Mouse (Mus musculus): ENCODE measurements around the gene Kcnmb2. TPM values are rescaled to one million over a fixed set of nuclear protein-coding genes. Genes with fewer than 3 reads are reported as not detected.

The Kcnmb2 gene
- polyA plus RNA-seq, 1 experiment = not detected

- no peak for TF ChIP-seq SRF (IDR thresholded peaks at IDR 0.05; ENCODE audit: control insufficient read depth, insufficient read length, low read depth)
- TF ChIP-seq CEBPB (IDR thresholded peaks at IDR 0.05; ENCODE audit: insufficient read depth, poor library complexity, severe bottlenecking) = no peak
- TF ChIP-seq POLR2AphosphoS2 (IDR thresholded peaks at IDR 0.05; ENCODE audit: insufficient read length, low read depth) = no peak
- TF ChIP-seq E2F4 (IDR thresholded peaks at IDR 0.05; ENCODE audit: insufficient read depth) = no peak
- TF ChIP-seq MYOD1 (IDR thresholded peaks at IDR 0.05; ENCODE audit: control insufficient read depth in 1 of 3, insufficient read length in 2 of 3, low read depth in 2 of 3) = no peak
- TF ChIP-seq REST (IDR thresholded peaks at IDR 0.05; ENCODE audit: insufficient read depth, insufficient read length) = no peak
- TF ChIP-seq TCF12 (IDR thresholded peaks at IDR 0.05; ENCODE audit: insufficient read depth, poor library complexity, severe bottlenecking) = no peak
- TF ChIP-seq POLR2A (IDR thresholded peaks at IDR 0.05; ENCODE audit: insufficient read length, low read depth) = no peak
- TF ChIP-seq MYOG (IDR thresholded peaks at IDR 0.05; ENCODE audit: control insufficient read depth in 1 of 3, insufficient read depth in 1 of 3, insufficient read length in 2 of 3, low read depth in 2 of 3) = no peak
- no peak for TF ChIP-seq USF1 (IDR thresholded peaks at IDR 0.05; ENCODE audit: low read depth)
- no peak overlapping the region for H3K4me2 ChIP-seq (ENCODE audit: low read depth)
These were observed 157.8 kb downstream of the Kcnmb2 start for GRCm38 (mm10) chr3:32059888-32060656.

GRCm38 (mm10) chr3:32062685-32063084, 160.4 kb downstream of the Kcnmb2 start:
- Histone ChIP-seq H3K4me2 (ENCODE audit: low read depth) (no peak overlapping the region), H3K36me3 (ENCODE audit: control insufficient read depth, insufficient read depth) (no peaks in the 10 kb centered on the region), H3K4me3 (no peak overlapping the region), H3ac (ENCODE audit: control insufficient read depth, insufficient read length) (no peak overlapping the region), H3K79me2 (ENCODE audit: control insufficient read depth, insufficient read depth) (no peaks in the 10 kb centered on the region), H3K27me3 (ENCODE audit: control insufficient read depth, insufficient read depth, insufficient read length) (no peaks in the 10 kb centered on the region)
- TF ChIP-seq E2F4 (IDR thresholded peaks at IDR 0.05; ENCODE audit: insufficient read depth) (no peak), TCF3 (IDR thresholded peaks at IDR 0.05; ENCODE audit: insufficient read length, low read depth) (no peak), MYOD1 (IDR thresholded peaks at IDR 0.05; ENCODE audit: control insufficient read depth in 1 of 3, insufficient read length in 2 of 3, low read depth in 2 of 3) (no peak), SRF (IDR thresholded peaks at IDR 0.05; ENCODE audit: control insufficient read depth, insufficient read length, low read depth) (no peak), USF1 (IDR thresholded peaks at IDR 0.05; ENCODE audit: low read depth) (no peak), REST (IDR thresholded peaks at IDR 0.05; ENCODE audit: insufficient read depth, insufficient read length) (no peak), POLR2AphosphoS2 (IDR thresholded peaks at IDR 0.05; ENCODE audit: insufficient read length, low read depth) (no peak), CEBPB (IDR thresholded peaks at IDR 0.05; ENCODE audit: insufficient read depth, poor library complexity, severe bottlenecking) (no peak), TCF12 (IDR thresholded peaks at IDR 0.05; ENCODE audit: insufficient read depth, poor library complexity, severe bottlenecking) (no peak), POLR2A (IDR thresholded peaks at IDR 0.05; ENCODE audit: insufficient read length, low read depth) (no peak)

More at GRCm38 (mm10) chr3:32059888-32060656, 157.8 kb downstream of the Kcnmb2 start:
- H3K4me3 ChIP-seq = no peak overlapping the region
- H3ac ChIP-seq (ENCODE audit: control insufficient read depth, insufficient read length) = no peak overlapping the region
- no peaks in the 10 kb centered on the region for H3K79me2 ChIP-seq (ENCODE audit: control insufficient read depth, insufficient read depth)
- no peaks in the 10 kb centered on the region for H3K27me3 ChIP-seq (ENCODE audit: control insufficient read depth, insufficient read depth, insufficient read length)
- no peaks in the 10 kb centered on the region for H3K36me3 ChIP-seq (ENCODE audit: control insufficient read depth, insufficient read depth)

GRCm38 (mm10) chr3:32063312-32063711, 161.0 kb downstream of the Kcnmb2 start:
- Histone ChIP-seq H3ac (ENCODE audit: control insufficient read depth, insufficient read length) (no peak overlapping the region), H3K4me3 (no peak overlapping the region), H3K27me3 (ENCODE audit: control insufficient read depth, insufficient read depth, insufficient read length) (no peaks in the 10 kb centered on the region), H3K36me3 (ENCODE audit: control insufficient read depth, insufficient read depth) (no peaks in the 10 kb centered on the region), H3K4me2 (ENCODE audit: low read depth) (no peak overlapping the region), H3K79me2 (ENCODE audit: control insufficient read depth, insufficient read depth) (no peaks in the 10 kb centered on the region)
- no peak for TF ChIP-seq MAX (IDR thresholded peaks at IDR 0.05; ENCODE audit: low read depth)
- TF ChIP-seq TCF3 (IDR thresholded peaks at IDR 0.05; ENCODE audit: insufficient read length, low read depth) = no peak
- no peak for TF ChIP-seq USF1 (IDR thresholded peaks at IDR 0.05; ENCODE audit: low read depth)
- no peak for TF ChIP-seq SRF (IDR thresholded peaks at IDR 0.05; ENCODE audit: control insufficient read depth, insufficient read length, low read depth)
- TF ChIP-seq TCF12 (IDR thresholded peaks at IDR 0.05; ENCODE audit: insufficient read depth, poor library complexity, severe bottlenecking) = no peak
- TF ChIP-seq CEBPB (IDR thresholded peaks at IDR 0.05; ENCODE audit: insufficient read depth, poor library complexity, severe bottlenecking) = no peak
- no peak for TF ChIP-seq POLR2AphosphoS2 (IDR thresholded peaks at IDR 0.05; ENCODE audit: insufficient read length, low read depth)
- TF ChIP-seq E2F4 (IDR thresholded peaks at IDR 0.05; ENCODE audit: insufficient read depth) = no peak
- TF ChIP-seq POLR2A (IDR thresholded peaks at IDR 0.05; ENCODE audit: insufficient read length, low read depth) = no peak
- TF ChIP-seq MYOG (IDR thresholded peaks at IDR 0.05; ENCODE audit: control insufficient read depth in 1 of 3, insufficient read depth in 1 of 3, insufficient read length in 2 of 3, low read depth in 2 of 3) = no peak
- TF ChIP-seq REST (IDR thresholded peaks at IDR 0.05; ENCODE audit: insufficient read depth, insufficient read length) = no peak
- TF ChIP-seq MYOD1 (IDR thresholded peaks at IDR 0.05; ENCODE audit: control insufficient read depth in 1 of 3, insufficient read length in 2 of 3, low read depth in 2 of 3) = no peak

- no peak overlapping the region for H3K4me3 ChIP-seq
- H3K36me3 ChIP-seq (ENCODE audit: control insufficient read depth, insufficient read depth) = no peaks in the 10 kb centered on the region
These were observed 165.0 kb downstream of the Kcnmb2 start for GRCm38 (mm10) chr3:32067004-32067935.

More at GRCm38 (mm10) chr3:32067004-32067935, 165.0 kb downstream of the Kcnmb2 start:
- no peaks in the 10 kb centered on the region for H3K79me2 ChIP-seq (ENCODE audit: control insufficient read depth, insufficient read depth)
- no peak overlapping the region for H3ac ChIP-seq (ENCODE audit: control insufficient read depth, insufficient read length)
- no peaks in the 10 kb centered on the region for H3K27me3 ChIP-seq (ENCODE audit: control insufficient read depth, insufficient read depth, insufficient read length)
- TF ChIP-seq CEBPB (IDR thresholded peaks at IDR 0.05; ENCODE audit: insufficient read depth, poor library complexity, severe bottlenecking) = no peak
- TF ChIP-seq POLR2A (IDR thresholded peaks at IDR 0.05; ENCODE audit: insufficient read length, low read depth) = no peak
- no peak for TF ChIP-seq E2F4 (IDR thresholded peaks at IDR 0.05; ENCODE audit: insufficient read depth)
- no peak for TF ChIP-seq POLR2AphosphoS2 (IDR thresholded peaks at IDR 0.05; ENCODE audit: insufficient read length, low read depth)
- no peak for TF ChIP-seq MYOD1 (IDR thresholded peaks at IDR 0.05; ENCODE audit: control insufficient read depth in 1 of 3, insufficient read length in 2 of 3, low read depth in 2 of 3)
- H3K4me2 ChIP-seq (ENCODE audit: low read depth) = no peak overlapping the region
